Mouse (Mus musculus): ENCODE measurements around the gene Simc1. TPM values are rescaled to one million over a fixed set of nuclear protein-coding genes. Genes with fewer than 3 reads are reported as not detected.
A peak's percentile ranks its signal among the peaks of the same experiment; 100 is the strongest.

Simc1 gene
- polyA plus RNA-seq (2014; fragmentation: Nextera tagmentation; extraction: Ambion mirVana), result 15.6 and 16.6 TPM in 2 replicates

- peak within 1 kb of the TSS; percentile 74 for H3K9ac ChIP-seq (replicated peaks; ENCODE audit: low read depth, low read length)
- H3K4me3 ChIP-seq (ENCODE audit: low read depth, low read length), result peak within 1 kb of the TSS; percentile 76
- no peaks in the 10 kb centered on the region for H3K9me3 ChIP-seq (ENCODE audit: control insufficient read depth, low read depth, low read length)
- ATAC-seq (ENCODE audit: insufficient number of reproducible peaks, insufficient read depth, low FRiP score, low read depth), result peak; percentile 90
- WGBS, result under 1% methylated on average over 83 of the region's 105 CpGs
- H3K27me3 ChIP-seq (ENCODE audit: control insufficient read depth, insufficient read depth, low read length), result no peaks in the 10 kb centered on the region
- H3K36me3 ChIP-seq (ENCODE audit: control insufficient read depth, insufficient read depth, low read length), result no peaks in the 10 kb centered on the region
- no peaks in the 10 kb centered on the region for H3K4me1 ChIP-seq (ENCODE audit: control insufficient read depth, insufficient read depth, low read length)
- H3K4me2 ChIP-seq (replicated peaks; ENCODE audit: low read depth, low read length), result peak within 1 kb of the TSS; percentile 92
- peak within 1 kb of the TSS; percentile 66; the same call in 1 of the 2 replicates for H3K27ac ChIP-seq (ENCODE audit: low read length)
Measured at GRCm38 (mm10) chr13:54503604-54504521, at the start of gene Simc1. TSS of gene Simc1 (plus strand) at chr13:54503779.

GRCm38 (mm10) chr13:54457062-54457461, 46.5 kb upstream of the Simc1 start:
- H3K4me2 ChIP-seq (replicated peaks; ENCODE audit: low read depth, low read length), result no peak overlapping the region
- H3K27me3 ChIP-seq (ENCODE audit: control insufficient read depth, insufficient read depth, low read length), result no peaks in the 10 kb centered on the region
- H3K36me3 ChIP-seq (ENCODE audit: control insufficient read depth, insufficient read depth, low read length), result peaks cover 47% of the 10 kb centered on the region
- H3K4me3 ChIP-seq (ENCODE audit: low read depth, low read length), result no peak overlapping the region
- 75% methylated on average over 2 of the region's 2 CpGs for WGBS
- no peak for ATAC-seq (ENCODE audit: insufficient number of reproducible peaks, insufficient read depth, low FRiP score, low read depth)
- no peak overlapping the region for H3K27ac ChIP-seq (ENCODE audit: low read length)
- H3K9ac ChIP-seq (replicated peaks; ENCODE audit: low read depth, low read length), result no peak overlapping the region
- H3K9me3 ChIP-seq (ENCODE audit: control insufficient read depth, low read depth, low read length), result no peaks in the 10 kb centered on the region
- H3K4me1 ChIP-seq (ENCODE audit: control insufficient read depth, insufficient read depth, low read length), result no peaks in the 10 kb centered on the region

- peak overlapping the region; percentile 7; the same call in 1 of the 2 replicates for H3K27ac ChIP-seq (ENCODE audit: low read length)
- WGBS, result 56% methylated on average over 4 of the region's 4 CpGs
- peaks cover 67% of the 10 kb centered on the region for H3K36me3 ChIP-seq (ENCODE audit: control insufficient read depth, insufficient read depth, low read length)
- H3K4me1 ChIP-seq (ENCODE audit: control insufficient read depth, insufficient read depth, low read length), result no peaks in the 10 kb centered on the region
- H3K4me2 ChIP-seq (replicated peaks; ENCODE audit: low read depth, low read length), result no peak overlapping the region
- no peaks in the 10 kb centered on the region for H3K9me3 ChIP-seq (ENCODE audit: control insufficient read depth, low read depth, low read length)
- H3K4me3 ChIP-seq (ENCODE audit: low read depth, low read length), result no peak overlapping the region
- peak; percentile 71; the same call in 1 of the 2 replicates for ATAC-seq (ENCODE audit: insufficient number of reproducible peaks, insufficient read depth, low FRiP score, low read depth)
- no peak overlapping the region for H3K9ac ChIP-seq (replicated peaks; ENCODE audit: low read depth, low read length)
- H3K27me3 ChIP-seq (ENCODE audit: control insufficient read depth, insufficient read depth, low read length), result no peaks in the 10 kb centered on the region
Measured at GRCm38 (mm10) chr13:54459282-54459681, 44.3 kb upstream of the Simc1 start.

- peak within 1 kb of the TSS; percentile 83 for H3K4me3 ChIP-seq (ENCODE audit: low read depth, low read length)
- peak within 1 kb of the TSS; percentile 71 for H3K9ac ChIP-seq (replicated peaks; ENCODE audit: low read depth, low read length)
- peaks cover 8% of the 10 kb centered on the region for H3K4me1 ChIP-seq (ENCODE audit: control insufficient read depth, insufficient read depth, low read length)
- no peaks in the 10 kb centered on the region for H3K9me3 ChIP-seq (ENCODE audit: control insufficient read depth, low read depth, low read length)
- H3K36me3 ChIP-seq (ENCODE audit: control insufficient read depth, insufficient read depth, low read length), result peaks cover 37% of the 10 kb centered on the region
- peak within 1 kb of the TSS; percentile 78 for H3K4me2 ChIP-seq (replicated peaks; ENCODE audit: low read depth, low read length)
- H3K27ac ChIP-seq (ENCODE audit: low read length), result peak within 1 kb of the TSS; percentile 34; the same call in 1 of the 2 replicates
- peak; percentile 93 for ATAC-seq (ENCODE audit: insufficient number of reproducible peaks, insufficient read depth, low FRiP score, low read depth)
- H3K27me3 ChIP-seq (ENCODE audit: control insufficient read depth, insufficient read depth, low read length), result no peaks in the 10 kb centered on the region
- under 1% methylated on average over 67 of the region's 67 CpGs for WGBS
Measured at GRCm38 (mm10) chr13:54468098-54469011, 35.2 kb upstream of the Simc1 start, which contains the start of gene Thoc3. TSS of gene Thoc3 (minus strand) at chr13:54468849.

- Histone ChIP-seq H3K36me3 (ENCODE audit: control insufficient read depth, insufficient read depth, low read length) (peaks cover 31% of the 10 kb centered on the region), H3K9me3 (ENCODE audit: control insufficient read depth, low read depth, low read length) (no peaks in the 10 kb centered on the region), H3K27ac (ENCODE audit: low read length) (no peak overlapping the region), H3K4me3 (ENCODE audit: low read depth, low read length) (peak overlapping the region; percentile 83), H3K27me3 (ENCODE audit: control insufficient read depth, insufficient read depth, low read length) (no peaks in the 10 kb centered on the region), H3K9ac (replicated peaks; ENCODE audit: low read depth, low read length) (no peak overlapping the region; the same call in 1 of the 2 replicates), H3K4me2 (replicated peaks; ENCODE audit: low read depth, low read length) (peak overlapping the region; percentile 38), H3K4me1 (ENCODE audit: control insufficient read depth, insufficient read depth, low read length) (peaks cover 8% of the 10 kb centered on the region)
- ATAC-seq (ENCODE audit: insufficient number of reproducible peaks, insufficient read depth, low FRiP score, low read depth), result peak; percentile 62; the same call in 1 of the 2 replicates
- WGBS, result 15% methylated on average over 4 of the region's 4 CpGs
Measured at GRCm38 (mm10) chr13:54469012-54469354, 34.6 kb upstream of the Simc1 start.

- Histone ChIP-seq H3K9me3 (ENCODE audit: control insufficient read depth, low read depth, low read length) (no peaks in the 10 kb centered on the region), H3K36me3 (ENCODE audit: control insufficient read depth, insufficient read depth, low read length) (peaks cover under 1% of the 10 kb centered on the region; the same call in 1 of the 2 replicates), H3K9ac (replicated peaks; ENCODE audit: low read depth, low read length) (no peak overlapping the region), H3K27ac (ENCODE audit: low read length) (no peak overlapping the region), H3K4me2 (replicated peaks; ENCODE audit: low read depth, low read length) (no peak overlapping the region), H3K4me3 (ENCODE audit: low read depth, low read length) (no peak overlapping the region), H3K27me3 (ENCODE audit: control insufficient read depth, insufficient read depth, low read length) (no peaks in the 10 kb centered on the region), H3K4me1 (ENCODE audit: control insufficient read depth, insufficient read depth, low read length) (peaks cover 8% of the 10 kb centered on the region)
- no peak for ATAC-seq (ENCODE audit: insufficient number of reproducible peaks, insufficient read depth, low FRiP score, low read depth)
- WGBS, result 74% methylated on average over 4 of the region's 4 CpGs
Measured at GRCm38 (mm10) chr13:54471967-54472366, 31.6 kb upstream of the Simc1 start.

DNA sequence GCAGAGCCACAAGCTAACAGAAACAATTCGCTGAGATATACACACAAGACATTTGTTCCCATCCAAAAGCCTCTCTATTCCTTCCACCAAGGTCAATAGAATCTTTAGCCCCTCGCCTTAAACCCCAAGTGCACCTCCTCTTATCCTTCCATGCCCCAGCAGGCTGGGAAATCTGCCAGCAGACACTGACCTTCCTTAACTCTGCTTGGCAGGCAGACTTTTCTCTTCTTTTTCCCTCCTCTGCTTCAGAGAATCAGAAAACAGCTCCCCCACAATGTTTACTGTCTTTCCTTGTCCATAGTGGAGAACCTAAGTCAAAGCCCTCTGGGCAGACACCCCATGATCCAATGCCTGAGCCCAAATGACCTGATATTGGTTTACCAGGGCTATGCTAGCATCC, 28.6 kb upstream of the Simc1 start:
- Histone ChIP-seq H3K27me3 (ENCODE audit: control insufficient read depth, insufficient read depth, low read length) (no peaks in the 10 kb centered on the region), H3K4me2 (replicated peaks; ENCODE audit: low read depth, low read length) (no peak overlapping the region), H3K36me3 (ENCODE audit: control insufficient read depth, insufficient read depth, low read length) (no peaks in the 10 kb centered on the region), H3K27ac (ENCODE audit: low read length) (no peak overlapping the region), H3K4me1 (ENCODE audit: control insufficient read depth, insufficient read depth, low read length) (no peaks in the 10 kb centered on the region), H3K9ac (replicated peaks; ENCODE audit: low read depth, low read length) (no peak overlapping the region), H3K9me3 (ENCODE audit: control insufficient read depth, low read depth, low read length) (no peaks in the 10 kb centered on the region), H3K4me3 (ENCODE audit: low read depth, low read length) (no peak overlapping the region)
- WGBS, result 73% methylated on average over 2 of the region's 2 CpGs
- no peak for ATAC-seq (ENCODE audit: insufficient number of reproducible peaks, insufficient read depth, low FRiP score, low read depth)

DNA sequence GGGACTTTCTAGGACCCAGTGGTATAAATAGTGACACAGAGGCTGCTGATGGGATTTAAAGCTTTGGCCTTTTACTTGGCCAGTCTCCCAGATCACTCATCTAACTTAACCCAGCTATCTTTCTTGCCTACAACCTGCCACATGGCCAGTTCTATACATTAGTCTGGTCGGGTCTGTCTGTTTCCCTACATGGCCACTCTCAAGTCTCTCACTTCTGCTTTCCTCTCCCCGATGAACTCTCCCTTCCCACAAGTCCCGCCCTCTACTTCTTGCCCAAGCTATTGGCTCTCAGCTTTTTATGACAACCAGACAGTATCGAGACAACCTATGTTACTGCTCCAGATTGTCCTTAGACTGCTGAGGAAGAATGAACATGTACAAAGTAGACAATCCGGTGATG, 27.9 kb upstream of the Simc1 start:
- H3K27me3 ChIP-seq (ENCODE audit: control insufficient read depth, insufficient read depth, low read length), result no peaks in the 10 kb centered on the region
- ATAC-seq (ENCODE audit: insufficient number of reproducible peaks, insufficient read depth, low FRiP score, low read depth), result no peak
- no peaks in the 10 kb centered on the region for H3K9me3 ChIP-seq (ENCODE audit: control insufficient read depth, low read depth, low read length)
- 77% methylated on average over 5 of the region's 5 CpGs for WGBS
- H3K4me3 ChIP-seq (ENCODE audit: low read depth, low read length), result no peak overlapping the region
- H3K36me3 ChIP-seq (ENCODE audit: control insufficient read depth, insufficient read depth, low read length), result no peaks in the 10 kb centered on the region
- H3K27ac ChIP-seq (ENCODE audit: low read length), result no peak overlapping the region
- no peak overlapping the region for H3K9ac ChIP-seq (replicated peaks; ENCODE audit: low read depth, low read length)
- H3K4me1 ChIP-seq (ENCODE audit: control insufficient read depth, insufficient read depth, low read length), result no peaks in the 10 kb centered on the region
- no peak overlapping the region for H3K4me2 ChIP-seq (replicated peaks; ENCODE audit: low read depth, low read length)

Measured in stomach, embryonic 14.5 days (tissue).